Mouse (Mus musculus) bone marrow, adult 2 months (tissue): ENCODE measurements around the gene E130114P18Rik. TPM values are rescaled to one million over a fixed set of nuclear protein-coding genes. Genes with fewer than 3 reads are reported as not detected.

Source experiments
- H3K27ac ChIP-seq: fragments of 200-500 bp; 2 replicates; pipeline ENCODE4 v1.5.1; 2012; ENCODE audit warnings: low read depth, mild to moderate bottlenecking, control low read depth, inconsistent platforms, low read length; ENCODE audit not compliant: control insufficient read depth, poor library complexity, insufficient read depth
- H3K4me1 ChIP-seq: fragments of 200-500 bp; 2 replicates; pipeline ENCODE4 v1.6.1; 2011; ENCODE audit warnings: low read length; ENCODE audit not compliant: control insufficient read depth, insufficient read depth
- H3K4me3 ChIP-seq: fragments of 200-500 bp; replicated peaks from 2 replicates; pipeline ENCODE3; 2011; ENCODE audit warnings: mild to moderate bottlenecking, low read depth, low read length, control low read depth; ENCODE audit not compliant: control insufficient read depth
- CTCF ChIP-seq: fragments of 200-500 bp; IDR thresholded peaks from 2 replicates; pipeline ENCODE4 v1.5.1; 2011; ENCODE audit warnings: low read length, control low read depth; ENCODE audit not compliant: control insufficient read depth, insufficient read depth
- POLR2A ChIP-seq: fragments of 200-500 bp; IDR thresholded peaks from 2 replicates; pipeline ENCODE4 v1.6.1; 2011; ENCODE audit warnings: low read depth, mild to moderate bottlenecking, control low read depth, low read length, borderline replicate concordance; ENCODE audit not compliant: control insufficient read depth
- WGBS: fragments of 180-500 bp; shearing (Covaris S2); methylation state at CpG from one replicate; pipeline ENCODE4 v1.1.7; 2018; 5-methylcytosine and 5-hydroxymethylcytosine counted together
- polyA plus RNA-seq: library from polyadenylated mRNA; stranded (reverse); fragments of >200 nt; gene quantifications from 2 replicates; pipeline ENCODE4 v1.2.4, GENCODE M21; 2011; ENCODE audit warnings: low replicate concordance; ENCODE audit not compliant: missing spikeins, insufficient read depth, insufficient read length

The E130114P18Rik gene
- polyA plus RNA-seq, 1 experiment, result not detected

DNA sequence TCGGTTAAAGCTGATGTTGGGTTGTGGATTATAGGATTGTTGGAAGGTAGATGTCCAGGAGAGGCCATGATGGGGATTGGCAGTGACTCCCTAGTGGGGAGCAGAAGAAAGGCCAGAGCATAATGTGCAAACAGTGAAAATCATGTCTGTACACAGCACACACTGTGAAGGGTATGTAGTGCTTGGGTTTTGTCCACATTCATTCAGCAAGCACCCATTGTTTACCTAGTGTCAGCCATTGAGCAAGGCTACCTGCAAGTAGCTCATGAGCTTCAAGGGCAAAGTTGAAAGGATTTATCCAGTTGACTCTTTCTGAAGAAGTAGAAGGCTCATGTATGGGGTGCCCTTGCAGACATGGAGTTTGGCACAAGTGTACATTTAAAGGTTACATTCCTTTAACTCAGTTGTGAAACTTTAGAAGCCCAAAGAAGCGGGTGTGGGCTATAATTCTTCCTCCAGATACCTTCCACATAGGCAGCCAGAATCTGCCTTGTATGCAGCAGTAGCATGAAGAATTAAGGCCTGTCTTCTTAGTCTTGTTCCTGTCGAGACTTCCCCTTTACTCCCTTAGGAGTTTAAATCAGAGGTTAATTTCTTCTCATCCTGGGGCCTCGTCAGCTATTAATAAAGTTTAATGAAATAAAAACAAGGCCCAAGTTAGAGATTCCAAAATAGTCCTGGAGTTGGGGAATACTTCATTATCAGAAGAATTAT is 31.9 kb upstream of the E130114P18Rik start:
- H3K4me1 ChIP-seq, result peaks cover 7% of the 10 kb centered on the region
- H3K27ac ChIP-seq, result no peak overlapping the region
- WGBS, result 52% methylated on average over 4 of the region's 4 CpGs
- H3K4me3 ChIP-seq, result no peak overlapping the region
- TF ChIP-seq CTCF (no peak), POLR2A (no peak)

DNA sequence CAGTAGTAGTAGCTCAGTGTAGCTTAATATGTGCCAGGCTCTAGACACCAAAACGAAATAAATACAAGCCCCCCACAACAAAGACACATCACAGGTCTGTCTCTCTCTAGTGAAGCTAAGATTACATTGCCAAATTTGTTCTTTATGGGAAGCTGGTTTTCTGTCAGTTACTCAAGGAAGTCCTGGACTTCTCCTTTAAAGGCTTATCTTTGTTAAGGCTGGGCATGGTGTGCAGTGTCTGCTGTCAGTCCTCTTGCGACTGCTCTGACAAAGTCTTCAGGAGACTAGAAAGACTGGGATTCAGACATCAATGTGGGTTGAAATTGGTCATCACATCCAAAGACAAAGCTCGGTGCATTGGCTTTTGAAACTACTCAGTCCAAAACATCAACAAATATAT is 31.0 kb upstream of the E130114P18Rik start:
- WGBS, result 31% methylated on average over 3 of the region's 3 CpGs
- TF ChIP-seq POLR2A (no peak), CTCF (no peak)
- Histone ChIP-seq H3K27ac (no peak overlapping the region), H3K4me1 (peaks cover 6% of the 10 kb centered on the region), H3K4me3 (no peak overlapping the region)

DNA sequence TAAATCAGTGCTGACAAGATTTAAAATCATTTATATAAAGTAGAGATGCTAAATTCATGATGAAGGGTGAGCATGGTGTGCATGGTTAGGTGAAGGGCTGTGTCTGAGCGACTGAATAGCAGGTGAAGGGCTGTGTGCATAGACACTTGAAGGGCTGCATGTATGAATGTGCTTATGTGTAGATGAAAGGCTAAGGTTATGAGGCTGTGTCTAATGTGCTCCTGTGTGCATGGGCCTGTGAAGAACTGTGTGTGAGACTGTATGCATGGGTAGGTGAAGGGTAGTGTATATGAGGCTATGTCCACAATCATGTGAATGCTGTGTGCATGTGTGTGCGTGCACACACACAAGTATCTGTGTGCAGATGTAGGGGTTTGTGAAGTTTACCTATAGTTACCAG is 29.0 kb upstream of the E130114P18Rik start:
- peaks cover 6% of the 10 kb centered on the region for H3K4me1 ChIP-seq
- 93% methylated on average over 2 of the region's 2 CpGs for WGBS
- no peak overlapping the region for H3K4me3 ChIP-seq
- H3K27ac ChIP-seq, result no peak overlapping the region
- TF ChIP-seq POLR2A (no peak), CTCF (no peak)

DNA sequence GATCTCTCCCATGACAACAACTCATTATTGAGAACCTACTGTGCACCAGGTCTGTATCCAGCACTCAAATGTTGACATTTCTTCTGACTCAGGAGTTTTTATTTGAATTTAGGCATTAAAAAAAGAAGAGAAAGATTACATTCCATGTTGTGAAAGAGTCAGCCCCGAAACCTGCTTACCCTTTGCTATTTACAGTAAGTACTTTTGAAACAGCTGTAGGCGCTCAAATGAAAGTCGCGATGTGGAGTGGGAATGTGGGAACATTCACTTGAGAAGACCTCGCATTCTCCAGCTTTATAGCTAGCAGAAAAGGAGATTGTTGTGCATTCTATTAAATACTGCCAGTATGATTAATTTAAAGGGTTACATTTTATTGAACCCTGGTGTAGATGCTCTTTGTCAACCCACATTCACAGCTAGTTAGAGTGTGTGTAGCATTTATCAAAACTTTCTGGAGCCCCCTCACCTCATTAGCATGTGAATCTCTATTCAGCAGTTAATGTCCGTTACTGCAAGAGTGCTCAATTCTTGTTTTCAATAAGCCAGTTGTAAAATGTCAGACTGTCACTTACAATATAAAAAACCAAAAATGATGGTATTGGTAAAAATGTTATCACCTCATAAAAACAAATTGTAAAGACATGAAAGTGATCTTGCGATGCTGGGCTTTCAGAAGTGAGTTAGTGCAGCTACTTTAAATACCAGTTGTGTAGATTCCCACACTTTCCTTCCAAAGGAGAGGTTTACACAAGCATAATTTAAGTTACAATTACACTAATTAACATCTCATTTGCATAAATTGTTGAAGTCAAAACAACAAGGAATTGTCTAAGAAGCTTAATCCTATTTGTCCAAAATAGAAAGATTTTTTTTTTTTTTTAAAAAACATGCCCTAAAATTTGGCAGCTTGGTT is 28.3 kb upstream of the E130114P18Rik start:
- 81% methylated on average over 7 of the region's 7 CpGs for WGBS
- TF ChIP-seq POLR2A (no peak), CTCF (no peak)

DNA sequence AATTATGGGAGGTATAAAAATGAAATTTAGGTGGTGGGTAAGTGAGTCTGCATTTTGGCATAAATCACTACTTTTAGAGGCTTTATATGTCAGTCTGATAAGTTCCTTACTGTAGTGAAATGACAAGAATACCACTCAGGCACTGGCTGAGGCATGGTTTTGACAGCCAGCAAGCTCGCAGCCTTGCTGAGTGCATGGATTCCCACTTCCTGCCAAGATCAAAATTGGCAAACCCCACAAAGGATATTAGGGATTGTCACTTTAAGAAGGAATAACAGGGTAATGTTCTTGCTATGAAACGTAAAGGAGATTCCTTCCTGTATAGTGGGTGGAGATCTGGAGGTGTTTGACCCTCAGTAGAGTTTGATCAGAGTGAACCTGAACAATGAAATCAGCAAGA is 27.4 kb upstream of the E130114P18Rik start:
- TF ChIP-seq CTCF, result no peak
- no peak for TF ChIP-seq POLR2A
- WGBS, result 39% methylated on average over 2 of the region's 2 CpGs
- Histone ChIP-seq H3K4me3 (no peak overlapping the region), H3K4me1 (peaks cover 6% of the 10 kb centered on the region), H3K27ac (no peak overlapping the region)

More for the DNA sequence above, 28.3 kb upstream of the E130114P18Rik start:
- H3K4me1 ChIP-seq, result peaks cover 6% of the 10 kb centered on the region
- no peak overlapping the region for H3K27ac ChIP-seq
- H3K4me3 ChIP-seq, result no peak overlapping the region

DNA sequence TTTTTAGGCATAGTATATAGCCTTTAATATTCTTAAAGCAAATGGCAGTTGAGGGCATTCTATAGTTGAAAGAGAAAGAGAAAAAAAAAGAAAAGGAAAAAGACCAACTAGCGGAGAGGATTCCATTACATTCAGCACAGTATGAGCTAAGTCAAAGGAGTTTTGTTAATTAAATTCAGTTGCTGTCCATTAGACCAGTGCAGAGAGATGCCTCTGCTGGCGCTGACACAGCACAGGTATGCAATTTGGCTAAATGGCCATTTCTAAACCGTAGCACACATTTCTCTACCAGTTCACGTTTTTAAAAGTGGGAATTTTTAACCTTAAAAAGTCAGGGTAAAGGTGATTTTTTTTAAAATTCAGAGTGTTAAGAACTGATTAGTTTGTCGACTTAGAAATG is 26.8 kb upstream of the E130114P18Rik start:
- 90% methylated on average over 5 of the region's 5 CpGs for WGBS
- Histone ChIP-seq H3K27ac (no peak overlapping the region), H3K4me3 (no peak overlapping the region), H3K4me1 (peaks cover 5% of the 10 kb centered on the region)
- TF ChIP-seq CTCF (no peak), POLR2A (no peak)

DNA sequence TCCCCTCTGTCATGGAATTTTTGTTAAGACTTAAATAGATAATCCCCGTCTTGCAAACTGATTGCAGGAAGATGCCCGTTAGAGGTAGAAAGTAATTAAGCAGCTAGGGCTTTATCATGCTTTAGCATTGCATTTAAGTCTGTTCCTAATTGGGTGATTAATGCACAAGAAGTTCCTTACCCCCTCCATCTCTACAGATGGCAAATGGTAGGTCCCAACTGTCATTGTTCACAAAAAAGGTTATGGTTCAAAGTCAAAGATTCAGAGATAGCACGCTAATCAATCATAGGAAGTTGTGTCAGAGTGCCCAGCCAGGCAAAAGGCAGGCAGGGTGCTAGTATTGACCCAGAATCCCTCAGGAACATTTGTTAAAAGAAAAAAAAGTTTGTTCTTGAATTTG is 25.9 kb upstream of the E130114P18Rik start:
- peaks cover 2% of the 10 kb centered on the region; the same call in 1 of the 2 replicates for H3K4me1 ChIP-seq
- 72% methylated on average over 3 of the region's 3 CpGs for WGBS
- TF ChIP-seq CTCF, result no peak
- no peak for TF ChIP-seq POLR2A
- H3K27ac ChIP-seq, result no peak overlapping the region
- no peak overlapping the region for H3K4me3 ChIP-seq

DNA sequence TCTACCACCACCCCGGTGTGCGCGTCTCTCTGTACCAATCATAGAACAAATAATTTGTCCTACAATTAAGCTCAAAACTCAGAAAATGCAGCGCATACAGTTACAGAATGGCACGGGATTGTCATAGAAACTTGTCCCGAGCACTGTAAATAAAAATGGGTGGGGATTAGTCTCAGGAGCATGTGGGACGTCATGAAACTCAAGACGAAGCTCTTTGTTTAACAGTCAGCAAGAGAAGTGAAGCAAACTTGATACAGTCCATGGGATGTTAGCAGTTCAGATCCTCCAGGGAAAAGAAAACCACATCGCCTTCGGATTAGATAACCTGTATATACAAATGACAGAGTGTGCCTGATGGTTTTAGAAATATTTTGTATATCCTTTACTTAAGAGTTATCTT is 18.6 kb upstream of the E130114P18Rik start:
- no peak for TF ChIP-seq POLR2A
- TF ChIP-seq CTCF, result no peak
- no peak overlapping the region for H3K4me3 ChIP-seq

More for the DNA sequence above, 18.6 kb upstream of the E130114P18Rik start:
- Histone ChIP-seq H3K27ac (no peak overlapping the region), H3K4me1 (no peaks in the 10 kb centered on the region; the same call in 1 of the 2 replicates)
- WGBS, result 85% methylated on average over 10 of the region's 10 CpGs
